Mouse (Mus musculus) splenic B cell, adult 2 months (primary cell): ENCODE measurements around the gene Krtap17-1.

Experiments used
- DNase-seq: peaks from one replicate; pipeline ENCODE4 v3.0.0-alpha.2; 2011; ENCODE audit warnings: low read depth, low spot score
- H3K27me3 ChIP-seq: 2 replicates; pipeline ENCODE4 v1.6.1; 2012; ENCODE audit warnings: mild to moderate bottlenecking, low read length, moderate library complexity, mixed read lengths; ENCODE audit not compliant: control insufficient read depth, poor library complexity, insufficient read depth, severe bottlenecking
- H3K36me3 ChIP-seq: 2 replicates; pipeline ENCODE4 v1.6.1; 2012; ENCODE audit warnings: mild to moderate bottlenecking, low read length, moderate library complexity, mixed read lengths; ENCODE audit not compliant: control insufficient read depth, poor library complexity, insufficient read depth, severe bottlenecking

Gene Krtap17-1

DNA sequence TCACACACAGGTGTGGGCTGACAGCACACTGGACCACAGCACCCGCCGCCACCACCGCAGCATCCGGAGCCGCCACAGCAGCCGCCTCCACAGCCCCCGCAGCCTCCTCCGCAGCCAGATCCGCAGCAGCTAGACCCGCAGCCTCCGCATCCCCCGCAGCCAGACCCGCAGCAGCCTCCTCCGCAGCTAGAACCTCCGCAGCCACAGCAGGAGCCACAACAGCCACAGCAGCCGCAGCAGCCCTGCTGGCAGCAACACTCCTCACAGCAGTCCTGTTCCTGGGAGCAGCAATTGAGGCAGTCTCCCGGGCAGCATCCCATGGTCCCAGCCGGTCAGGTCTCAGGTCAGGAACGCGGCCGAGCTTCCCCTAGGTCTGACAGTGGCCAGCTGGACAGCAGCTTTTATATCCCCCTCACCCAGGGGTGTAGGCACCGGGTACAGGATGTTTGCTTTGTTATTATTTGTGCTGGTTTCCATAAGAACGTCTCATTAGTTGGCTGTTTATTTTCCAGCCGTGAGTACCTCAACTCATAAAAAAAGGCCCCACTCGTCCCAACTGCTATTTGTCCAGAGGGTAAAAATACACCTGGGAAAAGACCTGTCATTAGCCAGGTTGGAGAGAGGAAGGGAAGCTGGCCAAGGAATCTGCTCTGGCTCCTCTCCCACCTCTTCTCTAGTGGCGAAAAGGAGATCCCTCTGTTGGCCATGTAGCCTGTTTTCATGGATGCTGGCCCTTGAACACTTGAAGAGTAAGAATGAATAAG lies at the start of gene Krtap17-1:
TSS of gene Krtap17-1 (minus strand) at position 375 of the 764 bp plus-strand sequence.
- Histone ChIP-seq H3K36me3 (no peaks in the 10 kb centered on the region), H3K27me3 (no peaks in the 10 kb centered on the region)
- no peak for DNase-seq

DNA sequence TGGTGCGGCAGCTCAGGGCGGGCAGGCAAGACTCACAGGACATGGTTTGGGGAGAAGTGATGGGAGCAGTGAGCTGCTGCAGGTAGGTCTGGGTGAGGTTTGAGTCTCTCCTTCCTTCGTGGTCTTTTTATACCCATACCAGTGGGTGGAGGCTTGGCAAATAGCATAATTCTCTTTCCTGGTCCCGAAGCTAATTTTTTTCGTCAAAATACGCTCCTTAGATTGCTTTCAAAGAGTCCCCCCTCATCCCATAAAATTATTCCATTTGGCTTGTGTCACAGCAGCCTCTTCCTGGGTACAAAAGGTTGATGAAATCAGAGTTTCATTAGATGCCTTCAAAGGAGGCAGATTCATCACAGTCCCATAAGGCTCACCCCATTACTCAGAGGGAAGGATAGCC lies 47.7 kb upstream of the Krtap17-1 start, which contains the start of gene Krt34:
TSS of gene Krt34 (minus strand) at position 101 of the 400 bp plus-strand sequence.
- Histone ChIP-seq H3K27me3 (no peaks in the 10 kb centered on the region), H3K36me3 (no peaks in the 10 kb centered on the region)
- no peak for DNase-seq

DNA sequence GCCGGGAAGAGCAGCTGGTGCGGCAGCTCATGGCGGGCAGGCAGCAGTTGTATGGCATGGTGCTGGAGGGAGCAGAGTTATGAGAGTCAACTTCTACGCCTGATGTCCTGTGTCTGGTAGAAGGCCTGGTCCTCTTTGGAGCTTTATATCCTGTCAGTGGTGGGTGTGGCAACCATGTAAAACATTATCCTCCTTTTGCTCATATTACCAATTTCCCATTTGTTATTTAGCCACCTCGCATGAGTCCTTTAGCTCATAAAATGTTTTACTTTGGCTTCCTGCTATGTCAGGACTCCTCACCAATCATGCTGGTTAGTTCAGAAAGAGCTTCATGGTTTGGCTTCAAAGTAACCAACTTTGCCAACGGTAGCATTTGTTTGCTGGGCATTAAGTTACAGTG lies 36.0 kb upstream of the Krtap17-1 start, which contains the start of gene Krt33b:
TSS of gene Krt33b (minus strand) at position 101 of the 400 bp plus-strand sequence.
- Histone ChIP-seq H3K27me3 (no peaks in the 10 kb centered on the region), H3K36me3 (no peaks in the 10 kb centered on the region)
- DNase-seq, result no peak

DNA sequence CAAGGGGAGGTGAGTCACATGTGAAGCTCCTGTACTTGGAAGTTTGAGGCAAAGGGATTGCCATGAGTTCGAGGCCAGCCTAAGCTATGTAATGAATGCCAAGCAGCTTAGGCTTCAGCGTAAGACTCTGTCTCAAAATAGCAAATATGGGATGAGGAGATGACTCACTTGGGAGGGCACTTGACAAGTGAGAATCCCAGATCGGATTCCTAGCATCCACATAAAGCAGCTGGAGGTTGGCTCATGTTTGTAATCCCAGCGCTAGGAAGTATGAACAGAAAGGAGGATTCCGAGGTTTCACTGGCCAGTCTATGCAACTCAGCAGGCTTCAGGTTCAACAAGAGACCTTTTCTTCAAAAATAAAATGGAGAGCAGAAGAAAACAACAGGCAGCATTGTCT lies 27.6 kb upstream of the Krtap17-1 start:
- no peaks in the 10 kb centered on the region for H3K36me3 ChIP-seq
- H3K27me3 ChIP-seq, result no peaks in the 10 kb centered on the region
- no peak for DNase-seq

DNA sequence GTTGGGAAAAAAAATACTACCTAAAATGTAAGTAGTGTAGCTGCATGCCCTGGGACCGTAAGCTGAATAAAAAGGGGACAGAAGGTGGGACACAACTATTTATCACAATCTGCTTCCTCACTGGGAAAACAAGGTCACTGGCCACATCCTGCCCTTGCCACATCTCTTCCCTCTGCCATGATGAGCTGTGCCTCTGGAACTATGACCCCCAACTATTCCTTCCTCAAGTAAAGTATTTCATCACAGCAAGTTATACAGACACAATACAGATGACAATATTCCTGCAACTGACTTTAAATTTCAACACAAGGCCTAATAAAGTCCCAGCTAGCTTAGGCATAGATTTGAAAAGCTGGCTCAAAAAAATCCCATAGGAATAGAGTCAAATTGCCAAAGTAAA lies 25.7 kb upstream of the Krtap17-1 start:
- Histone ChIP-seq H3K36me3 (no peaks in the 10 kb centered on the region), H3K27me3 (no peaks in the 10 kb centered on the region)
- no peak for DNase-seq

DNA sequence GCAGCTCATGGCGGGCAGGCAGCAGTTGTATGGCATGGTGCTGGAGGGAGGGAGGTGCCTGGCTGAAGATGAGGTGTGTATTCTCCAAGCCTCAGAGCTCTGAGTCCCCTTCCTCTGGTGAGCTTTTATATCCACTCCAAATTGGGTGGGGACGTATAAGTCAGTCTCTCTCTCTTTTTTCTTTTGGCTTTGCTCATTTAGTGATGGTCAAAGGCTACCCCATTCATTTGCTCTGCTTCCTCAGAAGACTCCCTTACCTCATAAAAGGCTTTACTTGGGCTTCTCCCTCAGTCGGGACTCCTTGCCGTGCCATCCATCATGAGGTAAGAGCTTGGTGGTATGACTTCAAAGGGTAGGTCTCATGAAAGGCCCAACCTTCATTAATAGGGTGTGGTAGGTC lies 22.3 kb upstream of the Krtap17-1 start, which contains the start of gene Krt33a:
TSS of gene Krt33a (minus strand) at position 101 of the 400 bp plus-strand sequence.
- no peak for DNase-seq
- H3K27me3 ChIP-seq, result no peaks in the 10 kb centered on the region
- no peaks in the 10 kb centered on the region for H3K36me3 ChIP-seq

DNA sequence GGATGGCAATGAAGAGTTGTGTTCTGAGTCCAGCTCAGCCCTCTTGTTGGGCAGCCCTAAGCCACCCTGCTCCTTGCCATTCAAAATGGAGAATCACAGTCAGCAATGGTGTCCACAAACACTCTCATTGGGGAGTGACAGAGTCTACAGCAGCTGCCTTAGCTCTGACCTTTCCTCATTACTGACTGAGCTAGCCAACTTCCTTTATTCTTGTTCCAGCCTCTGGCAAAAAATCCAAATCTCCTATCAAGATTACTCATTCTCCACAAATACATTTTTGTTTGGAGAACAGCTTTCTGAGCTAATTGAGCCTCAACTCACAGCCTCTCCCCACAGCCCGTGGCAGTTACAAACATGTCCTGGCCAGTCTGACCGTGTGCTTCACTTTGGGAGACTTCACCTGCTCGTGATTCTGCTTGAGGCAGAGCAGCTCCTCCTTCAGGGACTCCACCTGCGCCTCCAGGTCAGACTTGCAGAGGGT lies 19.9 kb upstream of the Krtap17-1 start:
- no peak for DNase-seq
- no peaks in the 10 kb centered on the region for H3K36me3 ChIP-seq

DNA sequence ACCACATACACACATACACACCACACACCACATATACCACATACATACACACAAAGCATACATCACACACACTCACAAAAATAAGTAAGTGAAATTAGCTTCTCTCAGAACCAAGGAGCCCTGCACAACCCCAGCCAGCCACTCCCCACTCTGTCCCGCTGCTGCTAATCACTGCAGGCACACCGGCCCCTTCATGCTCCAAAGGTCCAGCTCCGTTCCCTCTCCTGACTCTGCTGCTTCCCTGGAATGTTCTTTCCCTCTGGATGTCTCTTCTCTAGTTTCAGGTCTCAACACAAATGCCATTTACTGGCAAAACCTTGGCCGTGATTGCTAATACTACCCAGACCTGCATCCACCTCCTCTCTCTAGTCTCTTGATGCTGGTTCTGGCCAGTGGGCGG lies 16.9 kb upstream of the Krtap17-1 start:
- no peaks in the 10 kb centered on the region for H3K27me3 ChIP-seq
- H3K36me3 ChIP-seq, result no peaks in the 10 kb centered on the region
- no peak for DNase-seq

More for the DNA sequence above, 19.9 kb upstream of the Krtap17-1 start:
- H3K27me3 ChIP-seq, result no peaks in the 10 kb centered on the region

DNA sequence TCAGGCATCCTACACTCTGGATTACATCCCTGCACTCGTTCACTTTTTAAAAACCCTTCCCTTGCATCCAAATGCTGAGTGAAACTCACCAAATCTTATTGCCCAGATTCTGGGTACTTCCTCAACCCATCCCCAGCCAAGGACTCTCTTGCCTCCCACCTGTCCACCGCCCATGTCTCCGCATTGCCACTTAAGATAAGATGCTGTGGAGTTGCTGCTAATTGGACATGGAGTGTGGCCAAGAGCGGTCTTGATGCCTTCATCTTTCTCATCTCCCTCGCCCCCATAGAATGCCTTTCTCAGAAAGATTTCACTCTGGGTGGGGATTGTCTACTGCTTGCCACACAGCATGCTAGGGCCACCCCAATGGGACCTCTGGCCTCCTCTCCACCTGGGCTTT lies 14.5 kb upstream of the Krtap17-1 start:
- DNase-seq, result no peak
- no peaks in the 10 kb centered on the region for H3K36me3 ChIP-seq
- no peaks in the 10 kb centered on the region for H3K27me3 ChIP-seq

DNA sequence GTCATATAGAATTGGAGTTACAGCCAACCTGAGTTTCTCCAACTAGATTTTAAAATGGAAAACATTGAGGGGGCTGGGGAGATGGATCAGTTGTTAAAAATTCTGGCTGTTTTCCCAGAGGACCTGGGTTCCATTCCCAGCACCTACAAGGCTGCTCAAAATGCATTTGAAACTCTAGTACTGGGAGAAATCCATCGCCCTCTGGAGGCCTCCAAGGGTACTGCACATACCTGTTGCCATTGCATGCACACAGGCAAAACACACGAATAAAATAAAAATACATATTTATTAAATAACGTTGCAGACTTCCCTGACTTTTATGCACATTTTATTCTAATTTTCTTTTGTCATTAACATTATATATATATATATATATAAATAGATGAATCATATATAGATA lies 12.8 kb upstream of the Krtap17-1 start:
- Histone ChIP-seq H3K27me3 (no peaks in the 10 kb centered on the region), H3K36me3 (no peaks in the 10 kb centered on the region)
- DNase-seq, result peak; percentile 11

DNA sequence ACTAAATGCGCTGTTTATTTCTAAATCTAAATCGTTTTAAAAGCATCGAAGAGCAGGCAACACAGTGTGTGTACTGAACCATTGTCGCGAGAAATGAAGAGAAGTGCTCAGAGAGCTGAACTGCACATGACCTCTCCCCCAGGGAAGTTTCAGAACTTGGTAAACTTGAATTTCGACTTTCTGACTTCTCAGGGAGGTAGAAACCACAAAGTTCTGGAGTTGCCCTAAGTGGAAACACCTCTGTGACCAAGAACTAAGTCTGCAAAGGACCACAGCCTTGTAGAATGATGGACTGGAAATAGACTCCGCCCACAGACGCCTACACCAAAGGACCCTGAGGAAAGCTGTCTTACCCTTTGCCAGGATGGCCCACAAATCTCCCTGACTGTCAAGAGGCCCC lies 12.1 kb upstream of the Krtap17-1 start:
- DNase-seq, result no peak
- no peaks in the 10 kb centered on the region for H3K27me3 ChIP-seq
- no peaks in the 10 kb centered on the region for H3K36me3 ChIP-seq

DNA sequence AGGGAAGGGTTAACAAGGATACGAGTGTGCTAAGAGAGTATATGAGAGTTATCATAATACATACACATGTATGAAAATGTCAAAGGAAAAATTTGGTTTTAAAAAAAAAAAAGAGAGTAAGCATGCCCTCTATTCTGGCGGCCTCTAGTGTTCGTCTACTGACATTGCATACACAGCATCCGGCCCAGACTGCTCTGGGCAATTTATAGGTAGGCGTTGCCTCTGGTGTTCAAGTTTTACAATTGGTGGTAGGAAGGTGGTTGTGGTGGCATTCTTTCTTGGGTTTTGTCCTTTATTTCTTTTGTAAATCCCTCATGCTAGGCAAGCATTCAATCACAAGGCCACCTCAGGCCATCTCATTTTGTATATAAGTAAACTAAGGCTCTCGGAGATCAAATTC lies 11.1 kb upstream of the Krtap17-1 start:
- peak; percentile 35 for DNase-seq
- H3K27me3 ChIP-seq, result no peaks in the 10 kb centered on the region
- H3K36me3 ChIP-seq, result no peaks in the 10 kb centered on the region

DNA sequence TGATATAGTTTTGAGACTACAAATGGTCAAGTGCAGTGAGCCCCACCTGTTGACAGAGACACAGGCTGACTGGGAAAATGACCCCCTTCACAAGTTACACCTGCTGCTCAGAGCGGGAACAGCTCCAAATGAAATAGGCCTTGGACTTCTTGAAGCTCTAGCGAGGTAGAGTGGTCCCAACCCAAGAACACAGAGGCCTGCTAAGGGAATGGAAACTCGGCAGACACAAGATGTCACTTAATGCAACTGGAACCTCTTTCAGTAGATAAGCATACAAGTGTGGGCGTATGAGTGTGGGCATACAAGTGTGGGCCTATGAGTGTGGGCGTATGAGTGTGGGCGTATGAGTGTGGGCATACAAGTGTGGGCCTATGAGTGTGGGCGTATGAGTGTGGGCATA lies 5.3 kb upstream of the Krtap17-1 start:
- DNase-seq, result no peak
- Histone ChIP-seq H3K36me3 (no peaks in the 10 kb centered on the region), H3K27me3 (no peaks in the 10 kb centered on the region)

DNA sequence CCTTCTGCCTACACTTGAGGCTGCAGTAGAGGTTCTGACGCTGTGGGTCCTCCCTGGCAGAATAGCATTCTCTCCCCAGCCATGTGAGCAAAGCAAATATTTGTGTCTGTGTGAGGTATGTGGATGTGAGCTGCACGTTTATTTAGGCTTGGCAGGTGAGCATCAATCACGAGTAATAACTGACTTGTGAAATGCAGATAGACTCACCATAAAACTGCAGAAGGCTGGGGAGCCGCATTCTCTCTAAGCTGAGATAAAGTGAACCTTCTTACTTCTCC lies 529 bp upstream of the Krtap17-1 start:
- no peaks in the 10 kb centered on the region for H3K36me3 ChIP-seq
- no peaks in the 10 kb centered on the region for H3K27me3 ChIP-seq
- DNase-seq, result no peak

DNA sequence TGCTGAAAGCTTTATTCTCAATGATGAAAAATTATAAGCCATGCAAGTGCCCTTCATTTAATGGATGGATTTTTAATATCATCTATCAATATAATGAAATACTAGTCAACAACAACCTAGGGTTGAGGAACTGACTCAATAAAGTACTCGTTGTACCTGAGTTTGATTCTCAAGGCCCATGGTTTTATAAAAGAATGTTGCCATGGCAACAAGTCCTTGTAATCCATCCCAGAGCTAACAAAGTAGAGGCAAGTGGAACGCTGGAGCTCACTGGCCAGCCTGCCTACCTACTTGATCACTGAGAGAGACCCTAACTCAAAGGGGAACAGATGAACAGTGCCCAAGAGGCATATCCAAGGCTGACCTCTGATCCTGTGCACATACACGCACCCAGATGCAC lies 3.2 kb downstream of the Krtap17-1 start:
- Histone ChIP-seq H3K36me3 (no peaks in the 10 kb centered on the region), H3K27me3 (no peaks in the 10 kb centered on the region)
- DNase-seq, result no peak
